Mouse (Mus musculus) embryonic facial prominence, embryonic 11.5 days (tissue): ENCODE measurements around the gene Ano10. TPM values are rescaled to one million over a fixed set of nuclear protein-coding genes. Genes with fewer than 3 reads are reported as not detected.

ENCODE experiments used
- ATAC-seq: fragments of 200-750 bp; cut with Nextera tagmentation; replicated peaks from 2 replicates; pipeline ENCODE4 v1.8.0; 2017; ENCODE audit warnings: low read depth; ENCODE audit not compliant: insufficient number of reproducible peaks, low FRiP score, low TSS enrichment
- DNase-seq: peaks from one replicate; pipeline ENCODE4 v3.0.0-alpha.2; 2015; ENCODE audit warnings: low spot score
- H3K27ac ChIP-seq: fragments of 300-500 bp; sonication (generic); replicated peaks from 2 replicates; pipeline ENCODE4 v1.5.1; 2014; ENCODE audit warnings: mild to moderate bottlenecking, low read depth, low read length, control low read depth
- H3K27me3 ChIP-seq: fragments of 300-500 bp; sonication (generic); 2 replicates; pipeline ENCODE4 v1.6.1; 2014; ENCODE audit warnings: mild to moderate bottlenecking, low read length, moderate library complexity, mixed read lengths; ENCODE audit not compliant: control insufficient read depth, insufficient read depth
- H3K36me3 ChIP-seq: fragments of 300-500 bp; sonication (generic); replicated peaks from 2 replicates; pipeline ENCODE4 v1.6.1; 2014; ENCODE audit warnings: low read depth, mild to moderate bottlenecking, low read length, moderate library complexity, mixed read lengths; ENCODE audit not compliant: control insufficient read depth, insufficient read depth
- H3K4me1 ChIP-seq: fragments of 300-500 bp; sonication (generic); 2 replicates; pipeline ENCODE4 v1.6.1; 2014; ENCODE audit warnings: low read length, mixed read lengths; ENCODE audit not compliant: control insufficient read depth, insufficient read depth
- H3K4me2 ChIP-seq: fragments of 300-500 bp; sonication (generic); 2 replicates; pipeline ENCODE4 v1.6.1; 2014; ENCODE audit warnings: low read depth, mild to moderate bottlenecking, control low read depth, low read length, moderate library complexity
- H3K4me3 ChIP-seq: fragments of 300-500 bp; sonication (generic); 2 replicates; pipeline ENCODE4 v1.5.1; 2014; ENCODE audit warnings: low read depth, low read length, control low read depth
- H3K9ac ChIP-seq: fragments of 300-500 bp; sonication (generic); replicated peaks from 2 replicates; pipeline ENCODE4 v1.6.1; 2014; ENCODE audit warnings: mild to moderate bottlenecking, control low read depth, low read length
- H3K9me3 ChIP-seq: fragments of 300-500 bp; sonication (generic); replicated peaks from 2 replicates; pipeline ENCODE4 v1.6.1; 2016; ENCODE audit warnings: mild to moderate bottlenecking, low read length, inconsistent platforms, mixed read lengths; ENCODE audit not compliant: control insufficient read depth
- WGBS: fragments of 180-500 bp; shearing (Covaris S2); extraction: QIAGEN DNeasy Blood & Tissue Kit; methylation state at CpG from one replicate; pipeline ENCODE4 v1.1.7; 2014; 5-methylcytosine and 5-hydroxymethylcytosine counted together
- polyA plus RNA-seq: library from polyadenylated mRNA; unstranded; fragments of >200 nt; fragmentation: Nextera tagmentation; extraction: Ambion mirVana; gene quantifications from 2 replicates; pipeline ENCODE4 v1.2.1, GENCODE M21; 2014

Gene Ano10
- polyA plus RNA-seq, 1 experiment from 2014 or later = 35.2 TPM

GRCm38 (mm10) chr9:122157079-122157441 is 137.2 kb downstream of the Ano10 start:
- ATAC-seq = no peak
- no peaks in the 10 kb centered on the region for H3K27me3 ChIP-seq
- H3K4me1 ChIP-seq = no peaks in the 10 kb centered on the region
- H3K36me3 ChIP-seq = no peaks in the 10 kb centered on the region
- no peak overlapping the region for H3K9ac ChIP-seq
- no peak overlapping the region for H3K27ac ChIP-seq
- 96% methylated on average over 14 of the region's 14 CpGs for WGBS
- no peaks in the 10 kb centered on the region for H3K9me3 ChIP-seq
- H3K4me2 ChIP-seq = no peak overlapping the region
- DNase-seq = no peak
- no peak overlapping the region for H3K4me3 ChIP-seq

GRCm38 (mm10) chr9:122156389-122157078 is 137.7 kb downstream of the Ano10 start:
- Histone ChIP-seq H3K9ac (no peak overlapping the region), H3K27ac (no peak overlapping the region), H3K4me1 (no peaks in the 10 kb centered on the region), H3K4me2 (no peak overlapping the region), H3K36me3 (no peaks in the 10 kb centered on the region), H3K27me3 (no peaks in the 10 kb centered on the region), H3K4me3 (no peak overlapping the region), H3K9me3 (no peaks in the 10 kb centered on the region)
- ATAC-seq = no peak
- DNase-seq = no peak
- WGBS = 77% methylated on average over 5 of the region's 5 CpGs

- DNase-seq = no peak
- no peaks in the 10 kb centered on the region for H3K36me3 ChIP-seq
- H3K4me1 ChIP-seq = no peaks in the 10 kb centered on the region
- H3K27me3 ChIP-seq = no peaks in the 10 kb centered on the region
- no peaks in the 10 kb centered on the region for H3K9me3 ChIP-seq
- 94% methylated on average over 1 of the region's 1 CpGs for WGBS
- H3K27ac ChIP-seq = no peak overlapping the region
- H3K4me3 ChIP-seq = no peak overlapping the region
- no peak overlapping the region for H3K9ac ChIP-seq
- H3K4me2 ChIP-seq = no peak overlapping the region
- ATAC-seq = no peak
Observed at GRCm38 (mm10) chr9:122155193-122155592, 139.0 kb downstream of the Ano10 start.

- no peak overlapping the region for H3K4me2 ChIP-seq
- no peaks in the 10 kb centered on the region for H3K27me3 ChIP-seq
- H3K36me3 ChIP-seq = no peaks in the 10 kb centered on the region
- H3K9ac ChIP-seq = no peak overlapping the region
- no peak for ATAC-seq
- no peak overlapping the region for H3K4me3 ChIP-seq
- no peaks in the 10 kb centered on the region for H3K9me3 ChIP-seq
- DNase-seq = no peak
- 85% methylated on average over 3 of the region's 3 CpGs for WGBS
- H3K27ac ChIP-seq = no peak overlapping the region
- H3K4me1 ChIP-seq = no peaks in the 10 kb centered on the region
Observed at GRCm38 (mm10) chr9:122153436-122153835, 140.8 kb downstream of the Ano10 start.

- no peaks in the 10 kb centered on the region for H3K4me1 ChIP-seq
- no peak overlapping the region for H3K4me2 ChIP-seq
- H3K27ac ChIP-seq = no peak overlapping the region
- no peaks in the 10 kb centered on the region for H3K36me3 ChIP-seq
- WGBS = 73% methylated on average over 1 of the region's 1 CpGs
- no peak overlapping the region for H3K4me3 ChIP-seq
- no peak for DNase-seq
- no peak overlapping the region for H3K9ac ChIP-seq
- no peak for ATAC-seq
- H3K9me3 ChIP-seq = no peaks in the 10 kb centered on the region
- no peaks in the 10 kb centered on the region for H3K27me3 ChIP-seq
Observed at GRCm38 (mm10) chr9:122152501-122152900, 141.7 kb downstream of the Ano10 start.

GRCm38 (mm10) chr9:122152063-122152462 is 142.2 kb downstream of the Ano10 start:
- Histone ChIP-seq H3K4me2 (no peak overlapping the region), H3K27ac (no peak overlapping the region), H3K36me3 (no peaks in the 10 kb centered on the region), H3K27me3 (no peaks in the 10 kb centered on the region), H3K4me3 (no peak overlapping the region), H3K9me3 (no peaks in the 10 kb centered on the region), H3K4me1 (no peaks in the 10 kb centered on the region), H3K9ac (no peak overlapping the region)
- no peak for DNase-seq
- WGBS = 86% methylated on average over 4 of the region's 4 CpGs
- ATAC-seq = no peak

GRCm38 (mm10) chr9:122149997-122150826 is 144.0 kb downstream of the Ano10 start:
- no peak overlapping the region for H3K27ac ChIP-seq
- no peak overlapping the region for H3K9ac ChIP-seq
- WGBS = 87% methylated on average over 9 of the region's 9 CpGs
- H3K27me3 ChIP-seq = no peaks in the 10 kb centered on the region
- no peaks in the 10 kb centered on the region; the same call in 1 of the 2 replicates for H3K36me3 ChIP-seq
- no peak for DNase-seq
- no peaks in the 10 kb centered on the region for H3K4me1 ChIP-seq
- ATAC-seq = no peak
- no peaks in the 10 kb centered on the region for H3K9me3 ChIP-seq
- H3K4me3 ChIP-seq = no peak overlapping the region
- H3K4me2 ChIP-seq = no peak overlapping the region

- H3K27ac ChIP-seq = no peak overlapping the region
- H3K9ac ChIP-seq = no peak overlapping the region
- DNase-seq = no peak
- H3K36me3 ChIP-seq = no peaks in the 10 kb centered on the region; the same call in 1 of the 2 replicates
- H3K4me2 ChIP-seq = no peak overlapping the region
- H3K4me3 ChIP-seq = no peak overlapping the region
- 86% methylated on average over 3 of the region's 3 CpGs for WGBS
- no peaks in the 10 kb centered on the region; the same call in 1 of the 2 replicates for H3K9me3 ChIP-seq
- no peaks in the 10 kb centered on the region for H3K4me1 ChIP-seq
- no peak for ATAC-seq
- H3K27me3 ChIP-seq = no peaks in the 10 kb centered on the region
Observed at GRCm38 (mm10) chr9:122148356-122148755, 145.9 kb downstream of the Ano10 start.
